Mouse (Mus musculus): ENCODE measurements around the gene Ptma.

GRCm38 (mm10) chr1:86482761-86483160 lies 43.8 kb upstream of the Ptma start:
- no peak for TF ChIP-seq CTCF (IDR thresholded peaks at IDR 0.05; ENCODE audit: extremely low read depth, insufficient read depth, insufficient read length, insufficient replicate concordance)
- TF ChIP-seq POLR2A (IDR thresholded peaks at IDR 0.05; ENCODE audit: low read depth, low read length), result no peak
